Mouse (Mus musculus) embryonic facial prominence, embryonic 15.5 days (tissue): ENCODE results near the gene Gm21987. TPM values are rescaled to one million over a fixed set of nuclear protein-coding genes. Genes with fewer than 3 reads are reported as not detected.

Experiments
- polyA plus RNA-seq: library from polyadenylated mRNA; unstranded; fragments of >200 nt; fragmentation: Nextera tagmentation; extraction: Ambion mirVana; gene quantifications from 2 replicates; pipeline ENCODE4 v1.2.1, GENCODE M21; 2015

Gene Gm21987
- polyA plus RNA-seq, 1 experiment from 2014 or later, result not detected

Other genes with a start within 250 kb of the Gm21987 start
- gene Nr1i2, start 52.2 kb upstream of the Gm21987 start, polyA plus RNA-seq, result not detected in 2 replicates
- gene Maats1, start 4.9 kb upstream of the Gm21987 start, polyA plus RNA-seq, result 1.8 and 4.2 TPM in 2 replicates
- gene Cox17, start within 50 bp of the Gm21987 start, polyA plus RNA-seq, result 122 and 124 TPM in 2 replicates
- 5.2 and 9.7 TPM in 2 replicates for gene Popdc2, start 15.2 kb downstream of the Gm21987 start, polyA plus RNA-seq
- 0.49 and 0.60 TPM in 2 replicates for gene Pla1a, start 86.1 kb downstream of the Gm21987 start, polyA plus RNA-seq
- 105 and 109 TPM in 2 replicates for gene Adprh, start 105.7 kb downstream of the Gm21987 start, polyA plus RNA-seq
- 0.21 and 0.41 TPM in 2 replicates for gene Cd80, start 108.5 kb downstream of the Gm21987 start, polyA plus RNA-seq
- gene Timmdc1, start 175.6 kb downstream of the Gm21987 start, polyA plus RNA-seq, result 28.9 and 29.9 TPM in 2 replicates
- gene Poglut1, start 203.2 kb downstream of the Gm21987 start, polyA plus RNA-seq, result 54.2 and 57.5 TPM in 2 replicates
- gene Tmem39a, start 211.7 kb downstream of the Gm21987 start, polyA plus RNA-seq, result 136 and 138 TPM in 2 replicates